Mouse (Mus musculus): ENCODE measurements around the gene Maff. TPM values are rescaled to one million over a fixed set of nuclear protein-coding genes. Genes with fewer than 3 reads are reported as not detected.

The Maff gene
- polyA plus RNA-seq, 1 experiment from 2014 or later = 6.4 TPM

DNA sequence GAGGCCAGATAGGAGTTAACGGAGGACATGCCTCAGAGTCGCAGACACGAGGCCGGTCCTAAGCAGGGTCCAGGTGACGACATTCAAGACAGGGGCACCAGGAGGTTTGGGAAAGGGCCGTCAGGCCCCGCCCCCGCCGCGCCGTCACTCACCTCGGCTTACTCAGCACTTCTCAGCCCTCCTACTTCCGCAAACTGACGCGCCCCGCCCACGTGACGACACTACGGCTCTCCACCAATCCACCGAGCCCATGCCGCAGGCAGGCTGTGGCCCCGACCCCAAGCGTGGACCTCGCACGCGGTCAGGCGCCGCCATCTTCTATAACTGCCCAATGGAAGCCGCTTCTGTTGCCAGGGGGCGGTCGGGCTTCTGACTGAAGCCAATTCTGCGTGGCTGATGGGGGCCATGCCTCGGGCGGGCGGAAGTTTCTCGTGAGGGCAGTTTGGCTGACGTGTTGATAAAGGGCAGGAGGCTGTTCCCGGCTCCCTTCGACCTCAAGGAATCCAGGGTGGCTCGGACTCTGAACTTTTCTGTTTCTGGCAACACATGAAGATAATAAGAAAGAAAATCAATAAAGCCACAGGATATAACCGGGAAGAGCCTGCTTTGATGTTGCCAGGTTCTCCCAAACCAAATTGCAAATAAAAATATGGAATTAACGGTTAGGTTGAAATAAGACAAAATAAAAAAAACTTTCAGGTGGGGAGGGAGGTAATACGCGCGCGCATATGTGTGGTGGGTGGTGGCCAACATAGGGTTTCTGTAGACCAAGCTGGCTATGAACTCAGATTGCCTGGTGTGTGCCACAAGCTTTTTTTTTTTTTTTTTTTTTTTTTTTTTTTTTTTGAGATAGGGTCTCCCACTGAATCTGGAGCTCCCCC is 18.1 kb upstream of the Maff start, which contains the start of gene Pla2g6:
Pla2g6 (minus strand) TSS at position 333 of the 881 bp plus-strand sequence.
- peaks cover 22% of the 10 kb centered on the region for H3K4me1 ChIP-seq (replicated peaks; ENCODE audit: control insufficient read depth, insufficient read depth, low read length)
- H3K9me3 ChIP-seq (ENCODE audit: control insufficient read depth, low read length) = no peaks in the 10 kb centered on the region
- 4% methylated on average over 43 of the region's 46 CpGs for WGBS
- H3K4me2 ChIP-seq (ENCODE audit: low read length) = peak within 1 kb of the TSS; percentile 83
- peak within 1 kb of the TSS; percentile 93 for H3K27ac ChIP-seq (ENCODE audit: low read depth)
- H3K4me3 ChIP-seq (ENCODE audit: low read depth, low read length) = peak within 1 kb of the TSS; percentile 62
- peak within 1 kb of the TSS; percentile 78 for H3K9ac ChIP-seq (ENCODE audit: low read length)
- H3K36me3 ChIP-seq (ENCODE audit: control insufficient read depth, insufficient read depth, low read length) = no peaks in the 10 kb centered on the region
- ATAC-seq (replicated peaks; ENCODE audit: low FRiP score, low TSS enrichment, low read depth) = peak; percentile 95
- no peaks in the 10 kb centered on the region for H3K27me3 ChIP-seq (replicated peaks; ENCODE audit: control insufficient read depth, insufficient read depth, low read length)
- DNase-seq (ENCODE audit: low spot score) = peak; percentile 99

DNA sequence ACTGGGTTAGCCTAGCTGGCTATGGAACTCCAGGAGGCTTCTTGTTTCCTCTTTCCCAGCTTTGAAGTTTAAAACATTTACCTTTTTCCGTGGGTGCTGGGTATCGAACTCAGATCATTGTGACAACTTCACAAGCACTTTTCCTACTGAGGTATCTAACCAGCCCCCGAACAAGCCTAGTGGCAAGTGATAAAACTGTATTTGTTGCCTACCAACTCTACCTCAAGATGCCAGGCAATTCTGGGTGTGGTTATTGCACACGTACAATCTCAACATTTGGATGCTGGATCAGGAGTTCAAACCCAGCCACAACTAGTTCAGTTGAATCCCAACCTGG is 17.5 kb upstream of the Maff start:
- Histone ChIP-seq H3K27ac (ENCODE audit: low read depth) (peak overlapping the region; percentile 93), H3K4me1 (replicated peaks; ENCODE audit: control insufficient read depth, insufficient read depth, low read length) (peaks cover 17% of the 10 kb centered on the region)
- ATAC-seq (replicated peaks; ENCODE audit: low FRiP score, low TSS enrichment, low read depth) = no peak

DNA sequence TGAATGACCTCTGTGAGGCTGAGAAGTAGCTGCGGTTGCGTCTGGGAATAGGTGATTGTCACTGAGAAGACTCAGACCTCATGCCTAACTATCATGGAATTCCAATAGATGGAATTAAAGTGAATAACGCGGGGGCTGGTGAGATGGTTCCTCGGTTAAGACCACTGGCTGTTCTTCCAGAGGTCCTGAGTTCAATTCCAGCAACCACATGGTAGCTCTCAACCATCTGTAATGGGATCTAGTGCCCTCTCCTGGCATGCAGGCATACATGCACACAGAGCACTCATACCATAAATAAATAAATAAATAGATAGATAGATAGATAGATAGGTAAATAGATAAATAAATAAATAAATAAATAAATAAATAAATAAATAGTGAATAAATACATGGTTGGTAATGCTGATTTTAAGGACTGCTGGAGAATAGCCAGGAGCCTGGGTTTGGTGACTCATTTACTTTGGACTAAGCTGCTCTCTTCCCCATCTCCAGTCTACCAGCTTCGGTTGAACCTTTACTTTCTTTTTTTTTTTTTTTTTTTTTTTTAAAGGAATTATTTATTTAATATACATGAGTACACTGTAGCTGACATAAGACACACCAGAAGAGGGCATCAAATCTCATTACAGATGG is 17.0 kb upstream of the Maff start:
- Histone ChIP-seq H3K4me3 (ENCODE audit: low read depth, low read length) (no peak overlapping the region), H3K36me3 (ENCODE audit: control insufficient read depth, insufficient read depth, low read length) (no peaks in the 10 kb centered on the region), H3K9me3 (ENCODE audit: control insufficient read depth, low read length) (no peaks in the 10 kb centered on the region), H3K27me3 (replicated peaks; ENCODE audit: control insufficient read depth, insufficient read depth, low read length) (no peaks in the 10 kb centered on the region), H3K4me2 (ENCODE audit: low read length) (no peak overlapping the region), H3K27ac (ENCODE audit: low read depth) (no peak overlapping the region), H3K4me1 (replicated peaks; ENCODE audit: control insufficient read depth, insufficient read depth, low read length) (peaks cover 12% of the 10 kb centered on the region), H3K9ac (ENCODE audit: low read length) (no peak overlapping the region)
- DNase-seq (ENCODE audit: low spot score) (no peak), ATAC-seq (replicated peaks; ENCODE audit: low FRiP score, low TSS enrichment, low read depth) (no peak)
- 93% methylated on average over 6 of the region's 6 CpGs for WGBS

More for the DNA sequence above, 17.5 kb upstream of the Maff start:
- H3K27me3 ChIP-seq (replicated peaks; ENCODE audit: control insufficient read depth, insufficient read depth, low read length) = no peaks in the 10 kb centered on the region
- peak overlapping the region; percentile 62; the same call in 1 of the 2 replicates for H3K4me3 ChIP-seq (ENCODE audit: low read depth, low read length)
- H3K4me2 ChIP-seq (ENCODE audit: low read length) = peak overlapping the region; percentile 83
- 90% methylated on average over 4 of the region's 4 CpGs for WGBS
- no peaks in the 10 kb centered on the region for H3K9me3 ChIP-seq (ENCODE audit: control insufficient read depth, low read length)
- peak; percentile 62 for DNase-seq (ENCODE audit: low spot score)
- no peaks in the 10 kb centered on the region for H3K36me3 ChIP-seq (ENCODE audit: control insufficient read depth, insufficient read depth, low read length)
- no peak overlapping the region for H3K9ac ChIP-seq (ENCODE audit: low read length)

DNA sequence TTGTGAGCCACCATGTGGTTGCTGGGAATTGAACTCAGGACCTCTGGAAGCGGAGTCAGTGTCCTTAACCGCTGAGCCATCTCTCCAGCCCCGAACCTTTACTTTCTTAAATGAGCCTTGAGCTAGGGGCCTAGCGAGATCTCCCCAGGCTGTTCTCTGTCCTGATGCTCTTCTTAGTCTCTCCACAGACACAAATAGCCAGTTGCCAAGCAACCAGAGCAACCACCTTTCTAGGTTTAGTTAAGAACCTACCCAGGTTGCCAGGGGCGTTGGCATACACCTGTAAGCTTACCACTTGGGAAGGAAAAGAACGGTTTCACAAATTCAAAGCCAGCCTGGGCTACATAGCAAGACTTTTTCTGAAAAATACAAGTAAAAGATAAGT is 16.4 kb upstream of the Maff start:
- H3K27ac ChIP-seq (ENCODE audit: low read depth) = no peak overlapping the region
- no peak for DNase-seq (ENCODE audit: low spot score)
- H3K27me3 ChIP-seq (replicated peaks; ENCODE audit: control insufficient read depth, insufficient read depth, low read length) = no peaks in the 10 kb centered on the region
- no peak overlapping the region for H3K9ac ChIP-seq (ENCODE audit: low read length)
- H3K9me3 ChIP-seq (ENCODE audit: control insufficient read depth, low read length) = no peaks in the 10 kb centered on the region
- H3K36me3 ChIP-seq (ENCODE audit: control insufficient read depth, insufficient read depth, low read length) = no peaks in the 10 kb centered on the region
- H3K4me2 ChIP-seq (ENCODE audit: low read length) = no peak overlapping the region
- 82% methylated on average over 6 of the region's 6 CpGs for WGBS
- peaks cover 12% of the 10 kb centered on the region for H3K4me1 ChIP-seq (replicated peaks; ENCODE audit: control insufficient read depth, insufficient read depth, low read length)
- ATAC-seq (replicated peaks; ENCODE audit: low FRiP score, low TSS enrichment, low read depth) = no peak
- H3K4me3 ChIP-seq (ENCODE audit: low read depth, low read length) = no peak overlapping the region

DNA sequence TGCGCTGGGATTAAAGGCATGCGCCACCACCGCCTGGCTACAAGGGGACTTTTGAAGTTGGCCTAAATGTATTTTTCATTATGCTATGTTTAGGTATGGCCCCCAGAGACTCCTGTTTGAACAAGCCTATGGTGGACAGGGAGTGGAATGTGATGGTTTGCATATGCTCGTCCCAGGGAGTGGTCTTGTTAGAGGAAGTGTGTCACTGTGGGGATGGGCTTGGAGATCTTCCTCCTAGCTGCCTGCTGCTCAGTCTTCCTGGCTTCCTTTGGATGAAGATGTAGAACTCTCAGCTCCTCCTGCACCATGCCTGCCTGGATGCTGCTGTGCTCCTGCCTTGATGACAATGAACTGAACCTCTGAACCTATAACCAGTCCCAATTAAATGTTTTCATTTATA is 15.9 kb upstream of the Maff start:
- DNase-seq (ENCODE audit: low spot score) (no peak), ATAC-seq (replicated peaks; ENCODE audit: low FRiP score, low TSS enrichment, low read depth) (no peak)
- 47% methylated on average over 4 of the region's 4 CpGs for WGBS
- Histone ChIP-seq H3K4me1 (replicated peaks; ENCODE audit: control insufficient read depth, insufficient read depth, low read length) (peaks cover 12% of the 10 kb centered on the region), H3K27ac (ENCODE audit: low read depth) (no peak overlapping the region), H3K36me3 (ENCODE audit: control insufficient read depth, insufficient read depth, low read length) (no peaks in the 10 kb centered on the region), H3K4me3 (ENCODE audit: low read depth, low read length) (no peak overlapping the region), H3K4me2 (ENCODE audit: low read length) (no peak overlapping the region), H3K9me3 (ENCODE audit: control insufficient read depth, low read length) (no peaks in the 10 kb centered on the region), H3K27me3 (replicated peaks; ENCODE audit: control insufficient read depth, insufficient read depth, low read length) (no peaks in the 10 kb centered on the region), H3K9ac (ENCODE audit: low read length) (no peak overlapping the region)

DNA sequence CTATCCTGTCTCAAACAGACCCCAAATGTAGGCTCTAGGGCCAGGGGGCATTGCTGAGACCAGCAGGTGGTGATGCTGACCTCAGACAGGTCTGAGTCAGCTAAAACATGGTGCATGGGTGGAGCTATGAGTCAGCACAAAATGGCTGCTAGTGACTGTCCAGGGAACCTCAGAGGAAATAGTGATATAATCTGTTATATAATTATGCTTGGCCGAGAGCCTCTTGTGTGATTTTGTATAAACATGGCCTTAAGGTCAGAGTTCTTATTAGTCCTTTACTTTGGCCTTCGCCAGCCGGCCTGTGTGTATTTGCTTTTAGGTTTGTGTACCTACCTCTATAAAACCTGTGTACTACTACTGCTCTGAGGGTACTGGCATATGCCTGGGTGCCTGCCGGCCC is 13.0 kb upstream of the Maff start:
- no peak overlapping the region for H3K9ac ChIP-seq (ENCODE audit: low read length)
- H3K36me3 ChIP-seq (ENCODE audit: control insufficient read depth, insufficient read depth, low read length) = no peaks in the 10 kb centered on the region
- WGBS = 47% methylated on average over 4 of the region's 4 CpGs
- no peaks in the 10 kb centered on the region for H3K9me3 ChIP-seq (ENCODE audit: control insufficient read depth, low read length)
- DNase-seq (ENCODE audit: low spot score) = no peak
- H3K4me2 ChIP-seq (ENCODE audit: low read length) = no peak overlapping the region
- no peak overlapping the region for H3K27ac ChIP-seq (ENCODE audit: low read depth)
- no peak for ATAC-seq (replicated peaks; ENCODE audit: low FRiP score, low TSS enrichment, low read depth)
- H3K4me1 ChIP-seq (replicated peaks; ENCODE audit: control insufficient read depth, insufficient read depth, low read length) = peaks cover 2% of the 10 kb centered on the region; the same call in 1 of the 2 replicates
- H3K4me3 ChIP-seq (ENCODE audit: low read depth, low read length) = no peak overlapping the region
- no peaks in the 10 kb centered on the region for H3K27me3 ChIP-seq (replicated peaks; ENCODE audit: control insufficient read depth, insufficient read depth, low read length)

DNA sequence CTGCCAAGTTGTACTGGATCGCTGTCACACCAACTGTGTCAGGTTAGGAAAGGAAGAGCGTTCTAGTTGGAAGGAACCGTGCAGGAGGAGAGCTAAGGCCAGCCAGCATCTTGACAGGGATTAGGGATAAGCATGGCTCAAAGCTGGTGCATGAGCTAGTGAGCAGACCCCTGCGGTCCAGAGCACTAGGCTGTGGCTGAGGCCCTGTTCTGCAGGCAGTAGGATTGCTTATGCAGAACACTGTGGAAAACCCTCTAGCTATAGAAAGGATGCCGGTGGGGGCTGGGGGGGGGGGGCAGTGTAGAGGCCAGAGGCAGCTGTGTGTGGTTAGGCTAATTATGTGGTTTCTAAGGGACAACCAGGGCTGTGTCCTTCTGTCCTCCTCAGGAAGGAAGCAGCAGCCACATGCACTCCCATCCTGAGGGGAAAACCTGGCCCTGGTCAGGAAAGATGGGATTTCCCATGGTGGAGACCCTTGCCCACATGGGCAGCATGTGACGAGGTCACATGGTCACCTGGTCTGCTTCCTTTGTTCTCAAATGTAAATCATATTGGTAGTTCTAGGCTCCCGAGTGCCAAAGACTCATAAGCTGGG is 11.3 kb upstream of the Maff start:
- Histone ChIP-seq H3K4me1 (replicated peaks; ENCODE audit: control insufficient read depth, insufficient read depth, low read length) (no peaks in the 10 kb centered on the region; the same call in 1 of the 2 replicates), H3K36me3 (ENCODE audit: control insufficient read depth, insufficient read depth, low read length) (no peaks in the 10 kb centered on the region), H3K27ac (ENCODE audit: low read depth) (no peak overlapping the region), H3K4me2 (ENCODE audit: low read length) (no peak overlapping the region), H3K9ac (ENCODE audit: low read length) (no peak overlapping the region), H3K27me3 (replicated peaks; ENCODE audit: control insufficient read depth, insufficient read depth, low read length) (no peaks in the 10 kb centered on the region), H3K9me3 (ENCODE audit: control insufficient read depth, low read length) (no peaks in the 10 kb centered on the region), H3K4me3 (ENCODE audit: low read depth, low read length) (no peak overlapping the region)
- 54% methylated on average over 7 of the region's 7 CpGs for WGBS
- no peak for ATAC-seq (replicated peaks; ENCODE audit: low FRiP score, low TSS enrichment, low read depth)
- DNase-seq (ENCODE audit: low spot score) = no peak

DNA sequence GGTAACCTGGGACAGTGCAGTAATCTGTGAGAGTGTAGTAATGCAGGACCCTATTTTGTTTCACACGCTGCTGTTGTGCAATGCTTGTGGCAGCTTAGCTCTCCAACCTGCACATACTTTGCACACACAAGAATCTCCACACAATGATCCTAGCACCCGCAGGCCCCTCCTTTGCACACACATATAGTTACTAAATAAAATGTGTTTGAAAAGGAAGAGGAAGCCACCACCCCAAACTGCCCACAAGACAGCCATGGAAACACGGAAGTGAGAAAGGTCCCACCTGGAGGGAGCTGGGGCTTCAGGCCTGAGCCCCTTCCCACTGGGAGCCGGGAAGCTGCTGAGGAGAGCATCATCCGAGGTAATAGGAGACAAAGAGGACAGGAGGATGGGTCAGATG is 7.4 kb upstream of the Maff start:
- 74% methylated on average over 5 of the region's 5 CpGs for WGBS
- Histone ChIP-seq H3K9ac (ENCODE audit: low read length) (no peak overlapping the region), H3K27ac (ENCODE audit: low read depth) (no peak overlapping the region), H3K27me3 (replicated peaks; ENCODE audit: control insufficient read depth, insufficient read depth, low read length) (no peaks in the 10 kb centered on the region), H3K36me3 (ENCODE audit: control insufficient read depth, insufficient read depth, low read length) (no peaks in the 10 kb centered on the region), H3K9me3 (ENCODE audit: control insufficient read depth, low read length) (0 out of 2 replicates have a peak, but pooled peaks cover 2% of the 10 kb centered on the region), H3K4me1 (replicated peaks; ENCODE audit: control insufficient read depth, insufficient read depth, low read length) (no peaks in the 10 kb centered on the region; the same call in 1 of the 2 replicates), H3K4me2 (ENCODE audit: low read length) (no peak overlapping the region), H3K4me3 (ENCODE audit: low read depth, low read length) (no peak overlapping the region)
- ATAC-seq (replicated peaks; ENCODE audit: low FRiP score, low TSS enrichment, low read depth) (no peak), DNase-seq (ENCODE audit: low spot score) (no peak)
